10 mouse cellular contexts compared by ENCODE assay signal in the genomic region with DNA sequence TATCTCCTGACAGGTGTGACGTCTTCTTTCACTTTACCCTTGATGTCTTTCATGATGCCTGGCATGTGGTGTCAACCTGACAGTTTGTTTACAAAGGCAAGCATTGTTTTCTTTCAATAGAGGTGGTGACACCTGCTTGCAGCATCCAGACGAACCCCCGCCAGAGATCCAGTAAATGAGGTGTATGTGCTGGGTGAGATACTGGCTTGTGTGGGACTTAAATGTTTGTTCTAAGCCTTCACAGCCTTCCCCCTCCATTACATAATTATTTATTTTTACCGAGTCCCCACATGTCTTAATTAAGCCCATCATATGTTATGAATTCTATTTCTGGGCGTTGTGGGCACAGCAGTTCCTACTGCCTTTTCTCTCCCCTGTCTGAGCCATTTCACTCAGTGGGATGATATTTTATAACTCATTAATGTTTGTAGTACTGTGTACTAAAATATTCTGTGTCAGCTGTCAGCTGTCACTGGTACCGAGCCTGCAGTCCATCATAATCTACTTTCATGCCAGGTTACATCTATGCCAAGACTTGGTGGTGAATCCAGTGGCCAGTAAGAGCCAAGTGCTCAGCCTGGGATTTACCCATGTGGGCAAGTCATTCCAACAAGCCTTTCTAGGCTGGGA.
DNase-seq lines count a peak whose midpoint lies in the region; ATAC-seq and TF ChIP-seq lines count a peak whose summit lies in the region.
"Had no signal": no experiment of that assay in that cellular context is flagged by ENCODE, and none has a peak within 500 bp of the region (broad histone marks: within the 10 kb centered on the region; RNA-seq: fewer than 3 reads in every experiment).

No protein-coding gene starts in this region.

- H3K9me3 ChIP-seq in forebrain, embryonic 15.5 days, result no peaks in the 10 kb centered on the region
- no peaks in the 10 kb centered on the region for H3K9me3 ChIP-seq in forebrain, embryonic 10.5 days
- H3K9me3 ChIP-seq in heart, embryonic 11.5 days (replicated peaks; ENCODE audit: control insufficient read depth, low read length), result no peaks in the 10 kb centered on the region

- no peak overlapping the region for H3K9ac ChIP-seq in forebrain, embryonic 15.5 days (replicated peaks)
- H3K9ac ChIP-seq in heart, embryonic 11.5 days (ENCODE audit: low read depth, low read length), result no peak overlapping the region
- H3K9ac ChIP-seq: liver, postnatal 0 days had no signal

- no peaks in the 10 kb centered on the region for H3K36me3 ChIP-seq in forebrain, embryonic 15.5 days
- H3K36me3 ChIP-seq in forebrain, embryonic 10.5 days (replicated peaks), result 0 out of 2 replicates have a peak, but pooled peaks cover 2% of the 10 kb centered on the region
- no peaks in the 10 kb centered on the region for H3K36me3 ChIP-seq in heart, embryonic 11.5 days (ENCODE audit: control insufficient read depth, insufficient read depth, low read length)
- H3K36me3 ChIP-seq in kidney, adult 2 months (ENCODE audit: control insufficient read depth, insufficient read depth, low read length), result no peaks in the 10 kb centered on the region

- 32% methylated on average over 6 of the region's 6 CpGs for WGBS in forebrain, embryonic 15.5 days
- WGBS in forebrain, embryonic 10.5 days, result 85% methylated on average over 6 of the region's 6 CpGs
- 77% methylated on average over 6 of the region's 6 CpGs for WGBS in heart, embryonic 11.5 days (ENCODE audit: insufficient replicate concordance)
- WGBS in kidney, adult 2 months, result 79% methylated on average over 6 of the region's 6 CpGs

- no peak for TF ChIP-seq POLR2A in kidney, adult 2 months (IDR thresholded peaks at IDR 0.05; ENCODE audit: low read depth, low read length)

- no peak overlapping the region for H3K4me3 ChIP-seq in forebrain, embryonic 15.5 days
- H3K4me3 ChIP-seq in forebrain, embryonic 10.5 days, result no peak overlapping the region
- no peak overlapping the region for H3K4me3 ChIP-seq in heart, embryonic 11.5 days (ENCODE audit: low read depth, low read length)
- H3K4me3 ChIP-seq in kidney, adult 2 months (ENCODE audit: insufficient read depth, low read depth, low read length), result no peak overlapping the region

- H3K27me3 ChIP-seq in forebrain, embryonic 15.5 days, result no peaks in the 10 kb centered on the region
- H3K27me3 ChIP-seq in forebrain, embryonic 10.5 days (ENCODE audit: poor library complexity, severe bottlenecking), result no peaks in the 10 kb centered on the region
- H3K27me3 ChIP-seq in heart, embryonic 11.5 days (ENCODE audit: control insufficient read depth, insufficient read depth, low read length), result no peaks in the 10 kb centered on the region
- H3K27me3 ChIP-seq in kidney, adult 2 months (replicated peaks; ENCODE audit: control insufficient read depth, insufficient read depth, low read length), result no peaks in the 10 kb centered on the region

- H3K27ac ChIP-seq in forebrain, embryonic 15.5 days (replicated peaks), result peak overlapping the region; percentile 20
- no peak overlapping the region for H3K27ac ChIP-seq in forebrain, embryonic 10.5 days
- H3K27ac ChIP-seq in heart, embryonic 11.5 days (ENCODE audit: low read depth, low read length), result peak overlapping the region; percentile 58; the same call in 1 of the 2 replicates
- H3K27ac ChIP-seq in kidney, adult 2 months (ENCODE audit: insufficient read depth, low read depth, low read length), result no peak overlapping the region

- TF ChIP-seq CTCF in kidney, adult 2 months (conservative IDR thresholded peaks at IDR 0.05; ENCODE audit: insufficient read depth, insufficient read length, low read depth, low read length), result no peak

- ATAC-seq in forebrain, embryonic 15.5 days (replicated peaks), result peak; percentile 71
- no peak for ATAC-seq in heart, embryonic 11.5 days (replicated peaks; ENCODE audit: insufficient number of reproducible peaks, low FRiP score, low TSS enrichment)

- H3K4me2 ChIP-seq in forebrain, embryonic 15.5 days (replicated peaks), result no peak overlapping the region
- no peak overlapping the region for H3K4me2 ChIP-seq in heart, embryonic 11.5 days

- H3K4me1 ChIP-seq in forebrain, embryonic 15.5 days, result peaks cover 21% of the 10 kb centered on the region
- H3K4me1 ChIP-seq in forebrain, embryonic 10.5 days, result peaks cover 12% of the 10 kb centered on the region
- peaks cover 29% of the 10 kb centered on the region for H3K4me1 ChIP-seq in heart, embryonic 11.5 days (ENCODE audit: control insufficient read depth, insufficient read depth, low read length)
- H3K4me1 ChIP-seq in kidney, adult 2 months (ENCODE audit: control insufficient read depth, insufficient read depth, low read length), result peaks cover 8% of the 10 kb centered on the region

- DNase-seq in forebrain, embryonic 10.5 days (ENCODE audit: extremely low spot score, low spot score), result no peak
- peak; percentile 70 for DNase-seq in layer of hippocampus, adult 9-11 months
- DNase-seq in layer of hippocampus, postnatal 36 days, result no peak
- DNase-seq in brain, adult 2 months (ENCODE audit: low read depth, low spot score), result peak; percentile 86
- DNase-seq in kidney, adult 2 months, result no peak
- DNase-seq in urinary bladder, postnatal 36 days (ENCODE audit: low spot score in 2 of 2), result no peak
- DNase-seq: kidney, adult 18-20 months; liver, postnatal 0 days had no signal

Comparison
In these comparisons a context has a peak if more than half of its experiments do, and no peak if none do; other contexts are left out.
1. H3K27ac ChIP-seq: peak in forebrain, embryonic 15.5 days (single experiment) and heart, embryonic 11.5 days (single experiment); none in forebrain, embryonic 10.5 days (single experiment) and kidney, adult 2 months (single experiment).
2. DNase-seq: peak in layer of hippocampus, adult 9-11 months (single experiment) and brain, adult 2 months (single experiment); none in forebrain, embryonic 10.5 days (single experiment), layer of hippocampus, postnatal 36 days (0 of 2), kidney, adult 2 months (single experiment) and urinary bladder, postnatal 36 days (0 of 2).